Mouse (Mus musculus): Measurements from ENCODE around the gene Tmem88. TPM values are rescaled to one million over a fixed set of nuclear protein-coding genes. Genes with fewer than 3 reads are reported as not detected.

The Tmem88 gene
- total RNA-seq, 2 experiments from 2014 or later = 3.1 to 4.2 TPM

- intact Hi-C loops (cut with DNase I) = loop anchor here (5.0 to 10.0 kb wide), 2 partner anchors 131 to 194 kb away; partner anchors contain the start of gene Alox8
Measured at GRCm38 (mm10) chr11:69388680-69389079, 9.4 kb downstream of the Tmem88 start.

DNA sequence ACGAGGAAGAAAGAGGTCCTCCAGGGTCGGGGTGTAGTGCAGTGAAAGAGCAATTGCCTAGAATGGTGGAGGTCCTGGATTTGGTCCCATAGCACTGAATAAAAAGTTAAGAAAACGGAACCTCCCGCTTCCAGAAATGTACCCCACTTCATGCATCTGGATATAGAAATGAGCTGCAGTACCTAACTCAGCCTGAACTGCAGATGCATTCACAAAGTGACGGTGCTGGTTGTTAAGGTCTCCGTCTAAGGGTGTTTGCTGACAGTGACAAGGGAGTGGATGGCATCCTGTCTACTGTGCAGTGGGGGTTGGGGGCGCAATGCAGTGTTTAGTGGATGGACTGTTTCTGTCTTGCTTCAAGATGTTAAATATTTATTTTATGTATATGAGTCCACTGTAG is 11.3 kb downstream of the Tmem88 start:
- intact Hi-C loops (cut with DNase I) = loop anchor here (5.0 to 10.0 kb wide), 2 partner anchors 129 to 192 kb away; partner anchors contain the start of gene Alox8
- DNase-seq = no peak

More at GRCm38 (mm10) chr11:69388680-69389079, 9.4 kb downstream of the Tmem88 start:
- DNase-seq = no peak

GRCm38 (mm10) chr11:69384979-69385378 is 13.1 kb downstream of the Tmem88 start:
- no peak for DNase-seq
- intact Hi-C loops (cut with DNase I) = loop anchor here (5.0 to 10.0 kb wide), 2 partner anchors 128 to 190 kb away; partner anchors contain the start of gene Alox8

- no peak for DNase-seq
- intact Hi-C loops (cut with DNase I) = loop anchor here (10.0 kb wide), 1 partner anchor 188 kb away; the partner anchor contains the start of gene Alox8
Measured at GRCm38 (mm10) chr11:69382478-69383105, 15.4 kb downstream of the Tmem88 start.

DNA sequence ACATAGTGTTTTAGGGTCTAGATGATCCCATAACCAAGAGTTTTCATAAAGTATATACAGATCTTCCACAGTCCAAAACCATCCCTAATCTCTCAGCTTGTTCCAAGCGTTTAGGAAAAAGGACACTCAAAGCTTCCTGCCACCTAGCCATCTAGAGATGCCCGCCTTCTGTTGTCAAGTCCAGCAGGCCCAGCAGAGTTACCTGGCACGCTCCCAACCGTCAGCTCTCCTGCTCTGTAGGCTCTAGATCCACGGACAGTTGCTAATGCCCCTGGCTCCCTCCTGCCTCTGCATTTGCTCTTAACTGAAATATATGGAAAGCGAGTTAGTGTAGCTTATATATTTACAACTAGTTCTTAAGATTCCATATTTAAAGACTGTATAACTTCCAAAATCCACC is 16.7 kb downstream of the Tmem88 start:
- intact Hi-C loops (cut with DNase I) = loop anchor here (10.0 kb wide), 1 partner anchor 187 kb away; the partner anchor contains the start of gene Alox8

GRCm38 (mm10) chr11:69379600-69379999 is 18.4 kb downstream of the Tmem88 start:
- intact Hi-C loops (cut with DNase I) = no loop called here
- DNase-seq = no peak

More for the DNA sequence above, 16.7 kb downstream of the Tmem88 start:
- peak; percentile 71 for DNase-seq

- DNase-seq = no peak
- intact Hi-C loops (cut with DNase I) = no loop called here
Measured at GRCm38 (mm10) chr11:69377766-69378165, 20.3 kb downstream of the Tmem88 start.

GRCm38 (mm10) chr11:69375646-69376045 is 22.4 kb downstream of the Tmem88 start:
- no peak for DNase-seq
- intact Hi-C loops (cut with DNase I) = no loop called here

DNA sequence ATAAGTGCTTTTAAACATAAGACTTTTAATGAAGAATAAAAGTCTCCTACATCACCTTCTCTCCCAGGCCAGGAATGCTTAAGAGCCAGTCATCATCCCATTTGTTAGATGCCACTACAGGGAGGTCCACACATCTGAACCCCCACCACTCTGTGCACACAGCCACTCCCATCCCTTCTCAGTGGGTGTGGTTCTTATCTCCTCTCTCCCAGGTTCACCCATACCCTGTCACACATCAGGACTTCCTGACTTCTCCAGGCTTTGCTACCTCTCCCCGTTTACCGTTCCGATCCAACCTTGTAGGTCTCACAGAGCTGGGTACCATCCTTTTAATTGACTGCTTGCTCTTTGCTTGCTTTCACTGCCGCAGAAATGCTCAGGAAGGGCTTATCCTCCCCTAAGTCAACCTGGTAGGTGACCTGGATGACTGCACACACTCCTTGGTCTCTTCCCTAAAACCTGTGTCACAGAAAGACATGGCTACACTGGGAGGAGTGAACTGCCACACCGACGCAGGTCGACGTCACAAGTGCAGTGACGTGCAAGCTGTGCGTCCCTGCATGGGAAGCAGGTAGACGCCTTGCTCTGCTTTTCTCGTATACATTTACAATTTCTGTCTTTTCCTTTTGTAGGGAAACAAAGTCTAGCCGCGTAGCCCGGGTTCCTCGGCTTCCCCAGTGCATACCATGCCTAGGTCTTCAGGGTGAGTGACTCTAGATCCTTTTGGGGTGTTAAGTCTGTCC is 24.6 kb downstream of the Tmem88 start:
- DNase-seq = no peak
- intact Hi-C loops (cut with DNase I) = no loop called here

DNA sequence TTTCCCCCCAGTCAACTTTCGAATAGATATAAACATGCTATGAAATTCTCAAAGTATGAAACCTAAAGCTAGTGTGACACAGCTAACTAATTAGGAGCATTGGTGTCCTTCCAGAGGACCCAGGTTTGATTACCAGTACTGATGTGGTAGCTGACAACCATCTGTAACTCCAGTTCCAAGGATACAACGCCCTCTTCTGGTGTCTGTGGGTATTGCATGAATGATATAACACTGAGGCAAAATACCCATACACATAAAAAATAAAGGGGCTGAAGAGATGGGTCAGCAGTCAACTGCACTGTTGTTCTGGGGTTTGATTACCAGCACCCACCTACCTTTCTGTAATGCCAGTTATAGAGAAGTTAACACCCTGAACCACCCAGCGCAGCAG is 25.3 kb downstream of the Tmem88 start:
- intact Hi-C loops (cut with DNase I) = no loop called here
- no peak for DNase-seq

GRCm38 (mm10) chr11:69372056-69372779 is 25.8 kb downstream of the Tmem88 start:
- intact Hi-C loops (cut with DNase I) = no loop called here
- peak; percentile 86 for DNase-seq

GRCm38 (mm10) chr11:69371601-69372000 is 26.4 kb downstream of the Tmem88 start:
- DNase-seq = no peak
- intact Hi-C loops (cut with DNase I) = no loop called here

- intact Hi-C loops (cut with DNase I) = no loop called here
Measured at GRCm38 (mm10) chr11:69370817-69371215, 27.2 kb downstream of the Tmem88 start.

GRCm38 (mm10) chr11:69369990-69370816 is 27.8 kb downstream of the Tmem88 start:
- DNase-seq = no peak
- intact Hi-C loops (cut with DNase I) = no loop called here

More at GRCm38 (mm10) chr11:69370817-69371215, 27.2 kb downstream of the Tmem88 start:
- DNase-seq = no peak

DNA sequence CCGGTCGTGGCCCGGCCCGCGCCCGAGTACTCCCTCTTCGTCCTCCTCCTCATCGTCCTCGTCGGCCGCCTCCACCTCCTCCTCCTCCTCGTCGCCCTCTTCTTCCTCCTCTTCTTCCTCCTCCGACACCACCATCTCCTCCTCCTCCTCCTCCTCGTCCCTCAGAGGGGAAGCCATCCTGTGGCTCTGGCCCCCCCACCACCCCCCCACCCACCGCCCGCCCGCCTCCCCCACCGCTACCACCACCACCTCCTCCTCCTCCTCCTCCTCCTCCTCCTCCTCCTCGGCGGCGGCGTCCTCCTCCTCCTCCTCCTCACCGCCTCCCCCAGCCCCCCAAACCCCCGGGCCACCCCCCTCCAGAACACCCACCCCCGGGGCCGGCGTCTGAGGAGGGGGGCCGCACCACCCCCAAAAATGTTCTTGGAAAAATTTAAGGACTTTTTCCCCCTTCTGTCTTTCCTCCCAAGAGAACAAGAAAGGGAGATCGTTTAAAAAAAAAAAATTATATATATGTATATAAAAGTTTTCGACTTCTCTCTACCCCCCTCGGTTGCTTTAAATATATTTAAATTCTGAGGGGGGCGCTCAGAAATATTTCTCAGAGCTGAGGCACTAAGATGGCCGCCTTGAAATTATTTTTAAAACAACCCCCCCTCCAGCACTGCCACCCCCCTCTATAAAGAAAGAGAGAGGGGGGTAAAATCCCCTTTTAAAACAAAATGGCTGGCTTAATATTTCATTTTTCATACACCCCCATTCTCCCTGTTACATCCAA is 28.6 kb downstream of the Tmem88 start, which contains the start of gene Chd3:
Gene Chd3, minus strand, starts transcription at position 192 of the 775 bp plus-strand sequence.
- intact Hi-C loops (cut with DNase I) = no loop called here
- DNase-seq = no peak

DNA sequence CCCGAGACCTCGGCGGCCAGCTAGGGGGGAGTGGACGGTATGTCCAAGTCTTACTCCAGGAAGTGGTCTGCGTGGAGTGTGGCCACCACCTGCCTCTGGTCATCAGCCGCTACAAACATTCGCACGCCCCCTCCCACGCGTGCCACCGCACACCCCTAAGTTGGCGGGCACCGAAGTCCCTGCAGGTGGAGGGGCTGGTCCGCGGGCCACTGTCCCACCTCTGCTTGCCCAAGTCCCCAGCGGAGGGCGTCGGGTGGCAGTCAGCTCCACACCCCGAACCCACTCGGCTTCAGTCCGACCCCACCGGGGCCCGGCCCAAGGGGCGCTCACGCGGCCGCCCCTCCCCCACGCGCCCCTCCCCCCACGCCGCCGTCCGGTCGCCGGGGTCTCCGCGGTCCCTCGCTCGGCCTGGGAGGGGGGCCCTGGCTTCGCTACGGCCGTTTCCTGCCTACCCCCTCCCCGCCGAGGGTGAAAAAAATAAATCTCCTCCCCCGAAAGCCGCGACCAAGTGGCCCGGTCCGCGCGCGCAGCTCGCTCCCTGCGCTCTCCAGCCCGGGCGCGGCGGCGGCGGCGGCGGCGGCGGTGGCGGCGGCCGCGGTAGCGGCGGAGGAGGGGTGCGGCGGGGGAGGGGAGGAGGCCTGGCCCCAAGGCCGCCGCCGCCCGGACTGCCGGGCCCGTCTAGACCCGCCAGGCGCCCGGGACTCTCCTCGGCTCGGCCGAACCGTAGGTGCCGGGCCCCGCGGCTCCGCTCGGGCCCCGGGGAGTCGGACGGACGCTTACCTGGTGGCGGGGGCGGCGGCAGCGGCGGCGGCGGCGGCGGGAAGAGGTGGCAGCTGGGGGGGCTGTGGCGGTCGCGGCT is 29.4 kb downstream of the Tmem88 start:
- peak; percentile 50 for DNase-seq
- intact Hi-C loops (cut with DNase I) = no loop called here

DNA sequence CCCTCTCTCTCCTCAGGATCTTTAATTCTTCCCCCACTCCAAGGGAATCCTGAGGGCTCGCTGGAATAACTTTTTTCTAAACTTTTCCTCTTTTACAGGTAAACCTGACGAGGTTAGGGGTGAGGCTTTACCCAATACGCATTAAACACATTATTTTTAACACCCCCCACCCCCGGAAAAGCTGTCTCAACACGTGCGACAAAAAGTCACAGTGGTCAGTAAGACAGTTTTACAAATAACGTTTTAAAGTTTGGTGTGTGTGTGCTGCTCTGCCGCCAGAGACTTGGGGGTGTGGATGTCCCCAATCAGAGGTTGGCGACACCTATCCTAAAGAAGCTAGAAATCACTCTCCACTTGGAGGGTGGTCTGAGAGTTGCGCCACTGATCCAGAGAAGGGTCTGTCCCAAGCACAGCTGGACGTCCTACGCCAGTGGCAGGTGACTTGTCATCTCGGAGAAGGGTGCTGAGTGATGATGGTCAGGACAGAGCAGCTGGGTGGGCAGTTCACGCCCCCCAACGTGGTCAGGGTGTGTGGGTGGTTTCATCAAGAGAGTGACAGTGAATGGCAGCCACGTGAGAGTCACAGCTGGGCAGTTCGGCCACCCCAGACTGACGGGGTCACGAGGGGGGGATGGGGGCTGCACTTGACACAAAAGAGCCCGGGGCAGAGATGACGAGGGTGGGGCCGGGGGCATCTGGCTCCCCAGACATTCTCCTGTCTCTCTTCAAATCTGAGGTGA is 30.2 kb downstream of the Tmem88 start:
- intact Hi-C loops (cut with DNase I) = no loop called here

More for the DNA sequence above, 30.2 kb downstream of the Tmem88 start:
- no peak for DNase-seq
